Mouse (Mus musculus) retina, postnatal 1 day (tissue): ENCODE measurements around the gene Xaf1.

ENCODE experiments used
- DNase-seq: peaks from one replicate; pipeline ENCODE4 v3.0.0-alpha.2; 2012

Xaf1 gene

DNA sequence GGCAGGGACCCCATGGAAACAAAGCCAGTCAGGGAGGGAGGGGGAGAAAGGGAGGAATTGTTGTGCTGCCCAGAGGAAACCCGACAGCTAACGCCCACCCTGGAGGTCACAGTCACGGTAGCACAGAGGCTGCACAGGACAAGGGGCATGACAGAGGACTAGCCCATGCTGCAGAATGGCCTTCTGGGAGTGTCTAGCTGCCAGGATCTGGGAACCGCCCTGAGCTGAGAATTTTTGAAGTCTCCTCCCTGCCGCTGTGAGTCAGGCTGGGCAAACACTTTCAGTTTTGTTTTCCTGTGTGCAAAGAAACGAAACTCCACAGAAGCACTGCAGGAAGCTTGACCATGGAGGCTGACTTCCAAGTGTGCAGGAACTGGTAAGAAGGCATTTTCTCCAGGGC, at the start of gene Xaf1:
Xaf1 (plus strand) TSS at position 296 of the 400 bp plus-strand sequence.
- DNase-seq = peak; percentile 23

DNA sequence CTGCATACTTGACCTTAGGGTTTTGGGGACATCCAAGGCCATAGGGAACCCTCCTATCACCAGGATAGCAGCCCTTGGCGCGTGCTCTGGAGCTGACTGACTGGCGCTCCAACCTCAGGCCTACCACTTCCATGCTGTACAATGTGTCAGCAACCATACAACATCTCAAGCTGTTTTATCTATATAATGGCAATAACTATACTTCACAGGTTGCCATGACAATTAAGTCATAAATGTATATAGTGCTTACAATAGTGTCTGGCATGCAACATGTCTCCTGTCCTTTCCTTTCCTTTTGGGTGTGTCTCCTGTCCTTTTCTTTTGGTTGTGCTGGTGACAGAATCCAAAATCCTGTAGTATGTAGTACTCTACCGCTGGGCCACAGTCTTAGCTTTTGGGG, 45.8 kb upstream of the Xaf1 start:
- DNase-seq = no peak

- no peak for DNase-seq
Observed at GRCm38 (mm10) chr11:72256441-72256840, 45.0 kb upstream of the Xaf1 start.

DNA sequence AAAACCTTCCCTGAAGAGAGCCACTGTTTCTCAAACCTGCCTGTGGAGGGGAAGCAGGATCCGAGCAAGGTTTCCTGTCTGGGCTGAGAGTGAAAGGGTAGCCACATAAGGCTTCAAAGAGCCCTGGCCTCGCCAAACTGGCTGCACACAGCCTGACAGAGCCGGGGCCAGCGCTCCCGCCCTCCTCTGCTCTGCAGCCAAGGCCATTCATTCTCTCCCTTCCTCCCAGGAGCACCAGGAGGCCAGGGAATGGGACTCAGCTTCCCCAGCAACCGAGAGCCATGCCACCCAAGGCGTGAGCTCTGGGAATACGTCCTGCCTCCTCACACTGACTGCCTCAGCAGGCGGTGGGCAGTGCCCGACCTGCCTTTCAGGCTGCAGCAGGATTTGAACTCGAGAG, 35.9 kb upstream of the Xaf1 start:
- DNase-seq = peak; percentile 39

DNA sequence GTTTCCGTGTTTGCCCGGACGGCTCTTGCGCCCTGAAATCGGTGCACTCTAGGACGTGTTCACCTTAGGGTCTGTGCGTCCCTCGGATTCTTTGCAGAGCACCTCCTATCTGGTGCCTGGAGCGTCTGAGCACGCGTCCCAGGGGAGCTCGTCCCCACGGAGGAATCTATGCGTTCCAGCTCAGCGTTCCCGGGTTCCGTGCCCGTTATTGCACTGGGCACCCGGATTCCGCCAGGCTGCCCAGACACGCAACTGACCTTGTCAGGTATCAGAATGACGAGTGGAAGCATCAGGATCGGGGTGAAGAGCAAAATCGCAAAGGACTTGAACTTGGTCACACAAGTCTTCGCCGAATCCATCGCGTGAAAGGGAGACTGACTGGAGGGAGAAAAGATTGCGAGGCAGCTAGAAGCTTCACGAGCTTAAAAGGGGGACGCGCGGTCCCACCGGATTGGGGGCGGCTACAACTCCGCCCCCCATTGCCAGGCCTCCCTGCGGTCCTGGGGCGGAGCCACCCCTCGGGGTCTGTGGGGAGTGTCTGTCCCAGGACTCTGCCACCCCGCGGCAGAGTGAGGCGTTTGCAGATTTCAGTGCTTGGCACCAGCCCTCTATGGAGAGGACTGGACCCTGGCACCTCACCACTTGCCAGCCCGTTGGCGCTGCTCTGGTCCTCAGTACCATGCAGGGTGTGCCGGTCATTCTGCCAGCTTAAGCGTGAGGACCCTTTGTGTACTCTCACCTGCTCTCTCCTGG, 35.0 kb upstream of the Xaf1 start:
- DNase-seq = peak; percentile 91

DNA sequence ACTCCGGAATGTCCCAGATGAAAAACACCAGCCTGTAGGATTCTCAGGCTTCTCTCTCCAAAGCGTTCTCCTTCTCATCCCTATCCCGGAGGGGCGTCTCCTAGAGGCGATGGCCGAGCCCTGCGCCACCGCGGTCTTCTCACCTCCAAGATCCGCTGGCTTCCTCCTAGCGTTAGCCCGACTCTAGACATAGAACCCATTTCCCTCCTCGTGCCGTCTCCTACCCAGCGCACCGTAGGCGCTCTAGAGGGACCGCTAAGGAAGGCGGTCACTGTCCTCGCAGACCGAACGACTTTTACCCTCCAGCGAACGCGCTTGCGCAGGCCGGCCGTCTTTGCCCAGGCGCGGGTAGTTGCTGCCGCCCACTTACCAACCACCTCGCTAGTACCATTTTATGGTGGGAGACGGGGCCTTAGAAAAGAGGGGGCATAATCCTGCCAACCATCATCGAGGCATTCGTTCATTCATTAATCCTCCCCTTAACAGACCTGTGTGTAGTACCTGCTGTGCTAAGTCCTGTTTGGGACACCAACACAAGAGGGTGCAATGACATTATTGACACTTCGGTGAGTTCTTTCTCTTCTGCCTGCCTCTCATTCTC, 34.4 kb upstream of the Xaf1 start, which contains the start of gene Slc13a5:
Slc13a5 (minus strand) TSS at position 263 of the 601 bp plus-strand sequence.
- DNase-seq = no peak

GRCm38 (mm10) chr11:72271761-72272160, 29.7 kb upstream of the Xaf1 start:
- no peak for DNase-seq

DNA sequence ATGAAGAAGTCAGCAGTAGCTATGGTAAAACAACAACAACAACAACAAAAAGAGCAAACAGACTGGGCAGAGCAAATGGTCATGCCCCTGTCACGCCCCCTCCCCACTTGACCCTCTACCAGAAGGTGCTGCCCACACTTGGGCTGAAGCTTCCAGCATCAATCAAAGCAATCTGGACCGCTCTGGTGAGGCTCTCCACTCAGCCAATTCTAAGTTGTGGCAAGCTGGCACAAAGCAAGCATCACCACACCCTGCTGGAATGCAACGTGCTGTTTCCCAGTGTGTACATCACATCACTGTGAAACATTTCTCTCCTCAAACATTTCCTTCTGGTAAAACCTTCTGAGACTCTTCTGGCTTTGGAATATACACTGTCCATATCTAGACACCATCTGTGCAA, 28.1 kb upstream of the Xaf1 start:
- DNase-seq = no peak

- DNase-seq = no peak
Observed at GRCm38 (mm10) chr11:72281143-72281851, 20.1 kb upstream of the Xaf1 start.

GRCm38 (mm10) chr11:72281852-72282400, 19.5 kb upstream of the Xaf1 start:
- no peak for DNase-seq

DNA sequence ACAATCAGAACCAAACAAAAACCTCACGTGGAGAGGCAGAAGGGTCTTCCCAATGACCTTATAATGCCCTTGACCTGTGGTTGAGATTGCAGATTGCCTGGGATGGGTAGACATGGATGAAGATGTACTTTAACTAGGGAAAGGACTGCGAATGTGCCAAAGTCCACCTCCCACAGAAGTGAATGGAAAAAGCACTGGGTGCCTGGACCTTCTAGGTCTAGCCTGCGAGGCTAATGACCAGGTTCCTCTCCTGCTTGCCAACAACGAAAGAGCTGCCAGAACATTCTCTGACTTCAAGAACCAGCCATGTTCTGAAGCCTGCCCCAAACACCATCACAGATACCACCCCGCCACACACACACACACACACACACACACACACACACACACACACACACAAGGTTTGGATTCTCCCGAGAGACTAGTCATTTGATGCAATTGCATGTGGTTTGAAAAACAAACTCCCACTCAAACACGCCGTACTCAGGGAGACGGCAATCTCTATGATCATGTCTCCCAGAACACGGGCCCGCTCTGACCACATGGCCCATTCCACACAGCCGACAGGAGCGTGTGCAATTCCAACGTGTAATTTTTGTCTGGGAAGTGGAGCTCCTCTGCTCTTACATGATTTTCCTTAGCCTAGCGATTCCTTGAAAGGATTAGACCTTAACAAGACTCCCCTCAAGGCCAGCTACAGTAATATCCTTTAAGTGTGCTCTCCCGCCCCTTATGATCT, 17.8 kb upstream of the Xaf1 start:
- no peak for DNase-seq

GRCm38 (mm10) chr11:72284532-72285182, 16.8 kb upstream of the Xaf1 start:
- DNase-seq = no peak

GRCm38 (mm10) chr11:72285971-72286480, 15.4 kb upstream of the Xaf1 start:
- DNase-seq = no peak

GRCm38 (mm10) chr11:72286651-72287050, 14.8 kb upstream of the Xaf1 start:
- DNase-seq = no peak

DNA sequence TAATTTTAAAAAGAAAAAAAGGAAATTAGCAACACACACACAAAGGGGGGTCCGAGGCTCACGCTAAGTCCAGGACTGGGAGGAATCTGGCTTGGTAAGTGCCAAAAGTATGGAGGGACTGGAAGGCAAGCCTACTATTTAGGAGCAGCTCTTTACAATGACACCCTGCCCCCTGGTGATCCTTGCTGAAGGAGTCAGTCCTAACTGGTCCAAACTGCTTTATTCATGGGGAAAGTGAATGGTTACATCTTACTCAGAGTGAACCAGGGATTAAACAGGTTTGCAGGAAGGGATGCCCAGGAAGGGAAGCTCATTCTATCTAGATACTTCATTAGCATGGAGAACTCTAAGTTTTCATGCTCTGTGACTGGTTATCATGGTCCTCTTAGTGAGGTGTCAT, 14.3 kb upstream of the Xaf1 start:
- no peak for DNase-seq

- DNase-seq = no peak
Observed at GRCm38 (mm10) chr11:72287543-72287942, 13.9 kb upstream of the Xaf1 start.

- DNase-seq = no peak
Observed at GRCm38 (mm10) chr11:72293116-72293515, 8.3 kb upstream of the Xaf1 start.

GRCm38 (mm10) chr11:72302230-72302629, 801 bp downstream of the Xaf1 start:
- peak; percentile 50 for DNase-seq

GRCm38 (mm10) chr11:72307461-72307860, 6.0 kb downstream of the Xaf1 start:
- DNase-seq = no peak

GRCm38 (mm10) chr11:72308982-72309381, 7.6 kb downstream of the Xaf1 start:
- DNase-seq = no peak

GRCm38 (mm10) chr11:72310491-72310890, 9.1 kb downstream of the Xaf1 start:
- DNase-seq = no peak

GRCm38 (mm10) chr11:72311355-72312001, 10.0 kb downstream of the Xaf1 start:
- DNase-seq = no peak
